Mouse (Mus musculus) erythroblast, embryonic 14.5 days (primary cell): ENCODE data around the gene Nmur2.

ENCODE experiments used
- GATA1 ChIP-seq: IDR thresholded peaks from 2 replicates; pipeline ENCODE4 v1.6.1; 2012; ENCODE audit warnings: low read length, inconsistent platforms, mixed read lengths
- TAL1 ChIP-seq: IDR thresholded peaks from 3 replicates; pipeline ENCODE4 v1.6.1; 2012; ENCODE audit warnings: low read length, inconsistent platforms, mixed read lengths

DNA sequence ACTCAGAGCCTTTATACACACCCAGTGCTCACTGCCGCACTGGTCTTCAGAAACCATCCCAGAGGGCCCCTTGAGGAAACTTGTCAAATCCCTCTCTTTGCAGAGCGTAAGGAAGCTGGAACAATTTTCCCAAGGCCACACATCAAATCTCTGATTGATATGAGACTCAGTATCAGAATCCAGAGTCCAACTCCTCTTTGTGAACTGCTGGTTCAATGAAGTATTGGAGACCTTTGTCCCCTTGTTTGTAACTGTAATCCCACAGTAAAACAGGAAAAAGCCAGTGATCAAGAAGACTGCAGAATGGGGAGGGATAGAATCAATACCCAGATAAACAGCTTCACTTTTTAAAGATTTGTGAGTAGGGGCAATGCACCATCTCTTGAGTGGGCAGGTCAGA lies 28.8 kb upstream of the Nmur2 start:
- TF ChIP-seq GATA1 (no peak), TAL1 (no peak)
